Mouse (Mus musculus): ENCODE data around the gene Fa2h.

DNA sequence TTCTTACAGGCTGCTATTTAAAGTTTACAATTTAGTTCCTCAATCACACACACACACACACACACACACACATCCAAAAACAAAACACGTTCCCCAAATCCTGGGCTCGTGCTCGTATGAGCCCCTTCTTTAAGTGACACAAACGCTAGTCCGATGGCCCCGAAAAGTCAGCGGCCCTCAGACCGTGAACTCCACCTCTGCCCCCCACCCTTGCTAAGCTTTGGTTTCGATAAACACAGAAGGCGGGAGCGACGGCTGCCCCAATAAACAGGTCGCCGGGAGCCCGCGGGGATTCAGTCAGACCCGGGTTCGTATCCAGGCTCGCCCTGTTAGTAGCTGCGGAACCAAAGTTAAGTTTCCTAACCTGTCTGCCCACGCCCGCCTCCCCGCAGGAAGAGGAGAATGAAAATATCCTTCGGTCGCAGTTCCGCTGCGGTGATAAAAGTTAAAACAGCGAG, 94.2 kb downstream of the Fa2h start:
- TF ChIP-seq POLR2A (IDR thresholded peaks at IDR 0.05; ENCODE audit: extremely low read depth, insufficient read depth, low read length) (no peak), CTCF (IDR thresholded peaks at IDR 0.05; ENCODE audit: extremely low read depth, insufficient read depth, low read length) (no peak)
